Mouse (Mus musculus): Measurements from ENCODE around the gene 4930512M02Rik. TPM values are rescaled to one million over a fixed set of nuclear protein-coding genes. Genes with fewer than 3 reads are reported as not detected.

The 4930512M02Rik gene
- polyA plus RNA-seq, 1 experiment from 2014 or later, result not detected

GRCm38 (mm10) chr11:11561118-11561517 lies 66.5 kb downstream of the 4930512M02Rik start:
- Histone ChIP-seq H3K9me3 (ENCODE audit: control insufficient read depth, low read length) (no peaks in the 10 kb centered on the region), H3K36me3 (ENCODE audit: control insufficient read depth, insufficient read depth, low read length) (no peaks in the 10 kb centered on the region), H3K27ac (replicated peaks) (no peak overlapping the region), H3K4me3 (ENCODE audit: low read depth, low read length) (no peak overlapping the region), H3K9ac (ENCODE audit: low read length) (no peak overlapping the region), H3K4me1 (replicated peaks; ENCODE audit: control insufficient read depth, insufficient read depth) (no peaks in the 10 kb centered on the region), H3K27me3 (ENCODE audit: control insufficient read depth, insufficient read depth, low read length) (no peaks in the 10 kb centered on the region), H3K4me2 (replicated peaks; ENCODE audit: low read depth) (no peak overlapping the region)
- ATAC-seq (ENCODE audit: low FRiP score, low TSS enrichment), result no peak
- 73% methylated on average over 6 of the region's 6 CpGs for WGBS
- no peak for DNase-seq (ENCODE audit: low spot score)
- no peak for TF ChIP-seq EP300 (optimal IDR thresholded peaks at IDR 0.05)
- no peak for TF ChIP-seq CTCF (IDR thresholded peaks at IDR 0.05; ENCODE audit: low read depth)

GRCm38 (mm10) chr11:11559099-11559686 lies 68.4 kb downstream of the 4930512M02Rik start:
- Histone ChIP-seq H3K9me3 (ENCODE audit: control insufficient read depth, low read length) (no peaks in the 10 kb centered on the region), H3K27ac (replicated peaks) (no peak overlapping the region), H3K4me2 (replicated peaks; ENCODE audit: low read depth) (no peak overlapping the region), H3K4me3 (ENCODE audit: low read depth, low read length) (no peak overlapping the region), H3K4me1 (replicated peaks; ENCODE audit: control insufficient read depth, insufficient read depth) (no peaks in the 10 kb centered on the region), H3K27me3 (ENCODE audit: control insufficient read depth, insufficient read depth, low read length) (no peaks in the 10 kb centered on the region), H3K36me3 (ENCODE audit: control insufficient read depth, insufficient read depth, low read length) (no peaks in the 10 kb centered on the region), H3K9ac (ENCODE audit: low read length) (no peak overlapping the region)
- no peak for ATAC-seq (ENCODE audit: low FRiP score, low TSS enrichment)
- DNase-seq (ENCODE audit: low spot score), result no peak
- WGBS, result 75% methylated on average over 7 of the region's 7 CpGs
- TF ChIP-seq CTCF (IDR thresholded peaks at IDR 0.05; ENCODE audit: low read depth) (no peak), EP300 (optimal IDR thresholded peaks at IDR 0.05) (no peak)

GRCm38 (mm10) chr11:11558662-11559061 lies 69.0 kb downstream of the 4930512M02Rik start:
- Histone ChIP-seq H3K9ac (ENCODE audit: low read length) (no peak overlapping the region), H3K27ac (replicated peaks) (no peak overlapping the region), H3K4me2 (replicated peaks; ENCODE audit: low read depth) (no peak overlapping the region), H3K4me1 (replicated peaks; ENCODE audit: control insufficient read depth, insufficient read depth) (no peaks in the 10 kb centered on the region), H3K36me3 (ENCODE audit: control insufficient read depth, insufficient read depth, low read length) (no peaks in the 10 kb centered on the region), H3K27me3 (ENCODE audit: control insufficient read depth, insufficient read depth, low read length) (no peaks in the 10 kb centered on the region), H3K4me3 (ENCODE audit: low read depth, low read length) (no peak overlapping the region), H3K9me3 (ENCODE audit: control insufficient read depth, low read length) (no peaks in the 10 kb centered on the region)
- 75% methylated on average over 3 of the region's 3 CpGs for WGBS
- DNase-seq (ENCODE audit: low spot score), result no peak
- ATAC-seq (ENCODE audit: low FRiP score, low TSS enrichment), result no peak
- TF ChIP-seq EP300 (optimal IDR thresholded peaks at IDR 0.05) (no peak), CTCF (IDR thresholded peaks at IDR 0.05; ENCODE audit: low read depth) (no peak)

GRCm38 (mm10) chr11:11557173-11557967 lies 70.3 kb downstream of the 4930512M02Rik start:
- TF ChIP-seq EP300 (optimal IDR thresholded peaks at IDR 0.05), result no peak
- peak; percentile 80 for TF ChIP-seq CTCF (IDR thresholded peaks at IDR 0.05; ENCODE audit: low read depth)
- 39% methylated on average over 11 of the region's 11 CpGs for WGBS
- Histone ChIP-seq H3K4me2 (replicated peaks; ENCODE audit: low read depth) (no peak overlapping the region), H3K9ac (ENCODE audit: low read length) (no peak overlapping the region), H3K36me3 (ENCODE audit: control insufficient read depth, insufficient read depth, low read length) (no peaks in the 10 kb centered on the region), H3K27me3 (ENCODE audit: control insufficient read depth, insufficient read depth, low read length) (no peaks in the 10 kb centered on the region), H3K9me3 (ENCODE audit: control insufficient read depth, low read length) (no peaks in the 10 kb centered on the region), H3K27ac (replicated peaks) (no peak overlapping the region), H3K4me3 (ENCODE audit: low read depth, low read length) (no peak overlapping the region), H3K4me1 (replicated peaks; ENCODE audit: control insufficient read depth, insufficient read depth) (no peaks in the 10 kb centered on the region)
- ATAC-seq (ENCODE audit: low FRiP score, low TSS enrichment) (no peak), DNase-seq (ENCODE audit: low spot score) (peak; percentile 45)

- Histone ChIP-seq H3K36me3 (ENCODE audit: control insufficient read depth, insufficient read depth, low read length) (no peaks in the 10 kb centered on the region), H3K27me3 (ENCODE audit: control insufficient read depth, insufficient read depth, low read length) (no peaks in the 10 kb centered on the region), H3K9me3 (ENCODE audit: control insufficient read depth, low read length) (no peaks in the 10 kb centered on the region), H3K4me2 (replicated peaks; ENCODE audit: low read depth) (no peak overlapping the region), H3K4me1 (replicated peaks; ENCODE audit: control insufficient read depth, insufficient read depth) (no peaks in the 10 kb centered on the region), H3K9ac (ENCODE audit: low read length) (no peak overlapping the region), H3K27ac (replicated peaks) (no peak overlapping the region), H3K4me3 (ENCODE audit: low read depth, low read length) (no peak overlapping the region)
- WGBS, result 93% methylated on average over 1 of the region's 1 CpGs
- DNase-seq (ENCODE audit: low spot score) (no peak), ATAC-seq (ENCODE audit: low FRiP score, low TSS enrichment) (no peak)
- TF ChIP-seq CTCF (IDR thresholded peaks at IDR 0.05; ENCODE audit: low read depth), result no peak
- no peak for TF ChIP-seq EP300 (optimal IDR thresholded peaks at IDR 0.05)
Measured at GRCm38 (mm10) chr11:11556186-11556585, 71.4 kb downstream of the 4930512M02Rik start.

- TF ChIP-seq CTCF (IDR thresholded peaks at IDR 0.05; ENCODE audit: low read depth), result no peak
- no peak for TF ChIP-seq EP300 (optimal IDR thresholded peaks at IDR 0.05)
- no peak for ATAC-seq (ENCODE audit: low FRiP score, low TSS enrichment)
- Histone ChIP-seq H3K27me3 (ENCODE audit: control insufficient read depth, insufficient read depth, low read length) (no peaks in the 10 kb centered on the region), H3K4me1 (replicated peaks; ENCODE audit: control insufficient read depth, insufficient read depth) (no peaks in the 10 kb centered on the region), H3K9me3 (ENCODE audit: control insufficient read depth, low read length) (no peaks in the 10 kb centered on the region), H3K36me3 (ENCODE audit: control insufficient read depth, insufficient read depth, low read length) (no peaks in the 10 kb centered on the region), H3K4me3 (ENCODE audit: low read depth, low read length) (no peak overlapping the region), H3K9ac (ENCODE audit: low read length) (no peak overlapping the region), H3K27ac (replicated peaks) (no peak overlapping the region), H3K4me2 (replicated peaks; ENCODE audit: low read depth) (no peak overlapping the region)
- WGBS, result 70% methylated on average over 8 of the region's 8 CpGs
- DNase-seq (ENCODE audit: low spot score), result no peak
Measured at GRCm38 (mm10) chr11:11555563-11555962, 72.1 kb downstream of the 4930512M02Rik start.

Measured in stomach, postnatal 0 days (tissue).